Mouse (Mus musculus) hindbrain, postnatal 0 days (tissue): ENCODE results near the gene Wbp1l. TPM values are rescaled to one million over a fixed set of nuclear protein-coding genes. Genes with fewer than 3 reads are reported as not detected.

Experiments
- ATAC-seq: fragments of 200-750 bp; cut with Nextera tagmentation; 2 replicates; pipeline ENCODE4 v1.8.0; 2017; ENCODE audit warnings: mild to moderate bottlenecking, moderate TSS enrichment, moderate library complexity
- DNase-seq: peaks from one replicate; pipeline ENCODE4 v3.0.0-alpha.2; 2015; ENCODE audit warnings: low spot score
- H3K27ac ChIP-seq: fragments of 300-500 bp; sonication (generic); 2 replicates; pipeline ENCODE4 v1.5.1; 2014; ENCODE audit warnings: mild to moderate bottlenecking
- H3K27me3 ChIP-seq: fragments of 300-500 bp; sonication (generic); 2 replicates; pipeline ENCODE4 v1.6.1; 2014; ENCODE audit warnings: low read length, mixed read lengths; ENCODE audit not compliant: insufficient read depth
- H3K36me3 ChIP-seq: fragments of 300-500 bp; sonication (generic); 2 replicates; pipeline ENCODE4 v1.6.1; 2014; ENCODE audit warnings: low read length, mixed read lengths; ENCODE audit not compliant: insufficient read depth
- H3K4me1 ChIP-seq: fragments of 300-500 bp; sonication (generic); 2 replicates; pipeline ENCODE4 v1.6.1; 2014; ENCODE audit warnings: antibody characterized with exemption, low read length, mixed read lengths; ENCODE audit not compliant: insufficient read depth
- H3K4me2 ChIP-seq: fragments of 300-500 bp; sonication (generic); 2 replicates; pipeline ENCODE4 v1.6.1; 2014; ENCODE audit warnings: low read depth, mild to moderate bottlenecking, low read length, moderate library complexity, mixed read lengths
- H3K4me3 ChIP-seq: fragments of 300-500 bp; sonication (generic); 2 replicates; pipeline ENCODE4 v1.5.1; 2014; ENCODE audit warnings: low read length
- H3K9ac ChIP-seq: fragments of 300-500 bp; sonication (generic); replicated peaks from 2 replicates; pipeline ENCODE4 v1.6.1; 2014; ENCODE audit warnings: mild to moderate bottlenecking, low read length, moderate library complexity, mixed read lengths
- H3K9me3 ChIP-seq: fragments of 300-500 bp; sonication (generic); 2 replicates; pipeline ENCODE4 v1.6.1; 2016; ENCODE audit warnings: low read length, mixed read lengths
- CTCF ChIP-seq: IDR thresholded peaks from 2 replicates; pipeline ENCODE4 v1.5.1; 2016; ENCODE audit warnings: antibody characterized with exemption, control low read depth, low read depth
- WGBS: fragments of 180-500 bp; shearing (Covaris S2); extraction: QIAGEN DNeasy Blood & Tissue Kit; methylation state at CpG from one replicate; pipeline ENCODE4 v1.1.7; 2014; 5-methylcytosine and 5-hydroxymethylcytosine counted together
- polyA plus RNA-seq: library from polyadenylated mRNA; unstranded; fragments of >200 nt; fragmentation: Nextera tagmentation; extraction: Ambion mirVana; gene quantifications from 2 replicates; pipeline ENCODE4 v1.2.1, GENCODE M21; 2015
- total RNA-seq: library from RNA; depleted of rRNA; stranded (reverse); fragments of >200 nt; gene quantifications from 2 replicates; pipeline ENCODE4 v1.2.3, GENCODE M21; 2014

Gene Wbp1l
- total and polyA plus RNA-seq, 2 experiments from 2014 or later, result 30.3 to 52.3 TPM

GRCm38 (mm10) chr19:46608158-46608557 lies 9.3 kb downstream of the Wbp1l start:
- H3K27me3 ChIP-seq, result no peaks in the 10 kb centered on the region
- H3K4me2 ChIP-seq, result no peak overlapping the region
- DNase-seq (no peak), ATAC-seq (no peak)
- H3K36me3 ChIP-seq, result peaks cover 14% of the 10 kb centered on the region; the same call in 1 of the 2 replicates
- WGBS, result 97% methylated on average over 7 of the region's 7 CpGs
- H3K4me3 ChIP-seq, result no peak overlapping the region
- TF ChIP-seq CTCF, result no peak
- H3K9ac ChIP-seq, result no peak overlapping the region
- H3K9me3 ChIP-seq, result no peaks in the 10 kb centered on the region
- H3K27ac ChIP-seq, result no peak overlapping the region
- H3K4me1 ChIP-seq, result no peaks in the 10 kb centered on the region

- Histone ChIP-seq H3K27ac (no peak overlapping the region), H3K27me3 (no peaks in the 10 kb centered on the region), H3K9ac (no peak overlapping the region), H3K4me1 (peaks cover 14% of the 10 kb centered on the region; the same call in 1 of the 2 replicates), H3K36me3 (peaks cover 10% of the 10 kb centered on the region; the same call in 1 of the 2 replicates), H3K9me3 (no peaks in the 10 kb centered on the region), H3K4me3 (no peak overlapping the region), H3K4me2 (no peak overlapping the region)
- WGBS, result 86% methylated on average over 11 of the region's 11 CpGs
- TF ChIP-seq CTCF, result no peak
- DNase-seq (no peak), ATAC-seq (no peak)
These were observed 17.5 kb downstream of the Wbp1l start for GRCm38 (mm10) chr19:46616378-46616777.

- no peak for TF ChIP-seq CTCF
- H3K36me3 ChIP-seq, result peaks cover 10% of the 10 kb centered on the region; the same call in 1 of the 2 replicates
- no peak for DNase-seq
- H3K27ac ChIP-seq, result no peak overlapping the region
- no peak for ATAC-seq
- H3K4me1 ChIP-seq, result peaks cover 15% of the 10 kb centered on the region; the same call in 1 of the 2 replicates
- H3K27me3 ChIP-seq, result no peaks in the 10 kb centered on the region
- H3K9ac ChIP-seq, result no peak overlapping the region
- WGBS, result 85% methylated on average over 8 of the region's 8 CpGs
- H3K4me3 ChIP-seq, result no peak overlapping the region
- no peaks in the 10 kb centered on the region for H3K9me3 ChIP-seq
- H3K4me2 ChIP-seq, result no peak overlapping the region
These were observed 18.5 kb downstream of the Wbp1l start for GRCm38 (mm10) chr19:46617361-46617760.

- no peaks in the 10 kb centered on the region for H3K9me3 ChIP-seq
- ATAC-seq, result no peak
- H3K36me3 ChIP-seq, result peaks cover 7% of the 10 kb centered on the region; the same call in 1 of the 2 replicates
- H3K4me1 ChIP-seq, result peaks cover 19% of the 10 kb centered on the region; the same call in 1 of the 2 replicates
- H3K27me3 ChIP-seq, result no peaks in the 10 kb centered on the region
- peak; percentile 16 for DNase-seq
- H3K27ac ChIP-seq, result no peak overlapping the region
- H3K4me3 ChIP-seq, result no peak overlapping the region
- 53% methylated on average over 9 of the region's 9 CpGs for whole genome bisulfite sequencing
- TF ChIP-seq CTCF, result no peak
- no peak overlapping the region for H3K4me2 ChIP-seq
- no peak overlapping the region for H3K9ac ChIP-seq
These were observed 19.4 kb downstream of the Wbp1l start for GRCm38 (mm10) chr19:46618322-46618721.

GRCm38 (mm10) chr19:46619001-46619400 lies 20.1 kb downstream of the Wbp1l start:
- ATAC-seq (no peak), DNase-seq (no peak)
- peaks cover 23% of the 10 kb centered on the region for H3K4me1 ChIP-seq
- no peak for TF ChIP-seq CTCF
- no peak overlapping the region for H3K27ac ChIP-seq
- no peaks in the 10 kb centered on the region for H3K27me3 ChIP-seq
- no peak overlapping the region for H3K4me2 ChIP-seq
- 0 out of 2 replicates have a peak, but pooled peaks cover under 1% of the 10 kb centered on the region for H3K36me3 ChIP-seq
- H3K9me3 ChIP-seq, result no peaks in the 10 kb centered on the region
- 46% methylated on average over 19 of the region's 19 CpGs for WGBS
- no peak overlapping the region for H3K9ac ChIP-seq
- H3K4me3 ChIP-seq, result no peak overlapping the region

GRCm38 (mm10) chr19:46619518-46619917 lies 20.6 kb downstream of the Wbp1l start:
- no peak overlapping the region for H3K27ac ChIP-seq
- ATAC-seq, result no peak

GRCm38 (mm10) chr19:46620016-46620808 lies 21.3 kb downstream of the Wbp1l start:
- Histone ChIP-seq H3K4me3 (no peak overlapping the region), H3K9ac (no peak overlapping the region), H3K9me3 (no peaks in the 10 kb centered on the region), H3K4me2 (no peak overlapping the region), H3K4me1 (peaks cover 29% of the 10 kb centered on the region), H3K27me3 (no peaks in the 10 kb centered on the region), H3K27ac (peak overlapping the region; percentile 20; the same call in 1 of the 2 replicates), H3K36me3 (no peaks in the 10 kb centered on the region)
- DNase-seq, result no peak
- WGBS, result 75% methylated on average over 14 of the region's 14 CpGs
- no peak for TF ChIP-seq CTCF
- ATAC-seq, result no peak

More at GRCm38 (mm10) chr19:46619518-46619917, 20.6 kb downstream of the Wbp1l start:
- no peak for DNase-seq
- Histone ChIP-seq H3K9ac (no peak overlapping the region), H3K27me3 (no peaks in the 10 kb centered on the region), H3K9me3 (no peaks in the 10 kb centered on the region), H3K4me2 (no peak overlapping the region), H3K4me1 (peaks cover 28% of the 10 kb centered on the region), H3K36me3 (no peaks in the 10 kb centered on the region), H3K4me3 (no peak overlapping the region)
- WGBS, result 88% methylated on average over 6 of the region's 6 CpGs
- no peak for TF ChIP-seq CTCF
